ENCODE assay signal across 9 mouse cellular contexts in genomic region chr3:60169606-60170005, GRCm38 (mm10).
DNase-seq lines count a peak whose midpoint lies in the region; ATAC-seq and TF ChIP-seq lines count a peak whose summit lies in the region.
"Had no signal": no experiment of that assay in that cellular context is flagged by ENCODE, and none has a peak within 500 bp of the region (broad histone marks: within the 10 kb centered on the region; RNA-seq: fewer than 3 reads in every experiment).

No protein-coding gene starts in this region.

- H3K9me3 ChIP-seq in forebrain, embryonic 12.5 days = no peaks in the 10 kb centered on the region
- H3K9me3 ChIP-seq in forebrain, embryonic 10.5 days = no peaks in the 10 kb centered on the region
- H3K9me3 ChIP-seq in CH12.LX (replicated peaks; ENCODE audit: low read length) = no peaks in the 10 kb centered on the region
- no peaks in the 10 kb centered on the region for H3K9me3 ChIP-seq in forebrain, embryonic 15.5 days
- no peaks in the 10 kb centered on the region for H3K9me3 ChIP-seq in lung, postnatal 0 days (ENCODE audit: low read length)

- H3K27me3 ChIP-seq in forebrain, embryonic 12.5 days = 0 out of 2 replicates have a peak, but pooled peaks cover 3% of the 10 kb centered on the region
- H3K27me3 ChIP-seq in forebrain, embryonic 10.5 days (ENCODE audit: poor library complexity, severe bottlenecking) = no peaks in the 10 kb centered on the region
- H3K27me3 ChIP-seq in CH12.LX (replicated peaks) = no peaks in the 10 kb centered on the region
- H3K27me3 ChIP-seq in forebrain, embryonic 15.5 days = no peaks in the 10 kb centered on the region
- H3K27me3 ChIP-seq in lung, postnatal 0 days (replicated peaks; ENCODE audit: insufficient read depth, low read length) = no peaks in the 10 kb centered on the region

- H3K4me1 ChIP-seq in forebrain, embryonic 12.5 days = no peaks in the 10 kb centered on the region
- H3K4me1 ChIP-seq in forebrain, embryonic 10.5 days = peaks cover 16% of the 10 kb centered on the region
- peaks cover 0 to 3% of the 10 kb centered on the region in 2 experiments; a peak in 1 of 4 replicates for H3K4me1 ChIP-seq in CH12.LX (ENCODE audit: control insufficient read depth in 1 of 2, insufficient read depth in 2 of 2)
- 0 out of 2 replicates have a peak, but pooled peaks cover 2% of the 10 kb centered on the region for H3K4me1 ChIP-seq in forebrain, embryonic 15.5 days
- no peaks in the 10 kb centered on the region for H3K4me1 ChIP-seq in lung, postnatal 0 days (ENCODE audit: insufficient read depth, low read depth, low read length)

- TF ChIP-seq RAD21 in CH12.LX (IDR thresholded peaks at IDR 0.05; ENCODE audit: low read depth, low read length) = no peak

- TF ChIP-seq EP300 in CH12.LX (IDR thresholded peaks at IDR 0.05; ENCODE audit: low read length) = no peak
- TF ChIP-seq EP300 in lung, postnatal 0 days (IDR thresholded peaks at IDR 0.05) = no peak

- H3K4me2 ChIP-seq in forebrain, embryonic 12.5 days = no peak overlapping the region
- H3K4me2 ChIP-seq in CH12.LX (ENCODE audit: insufficient read depth, low read depth, poor library complexity, severe bottlenecking) = no peak overlapping the region
- H3K4me2 ChIP-seq in forebrain, embryonic 15.5 days (replicated peaks) = no peak overlapping the region
- no peak overlapping the region for H3K4me2 ChIP-seq in lung, postnatal 0 days (replicated peaks; ENCODE audit: low read depth, low read length)

- no peak for TF ChIP-seq POLR2A in CH12.LX (IDR thresholded peaks at IDR 0.05; ENCODE audit: low read depth, low read length)

- peak; percentile 30; the same call in 1 of the 2 replicates for ATAC-seq in forebrain, embryonic 12.5 days (ENCODE audit: low FRiP score)
- ATAC-seq in forebrain, embryonic 15.5 days (replicated peaks) = 0 out of 2 replicates have a peak, but pooled peaks have one; percentile 43
- ATAC-seq in lung, postnatal 0 days = peak; percentile 67

- in situ Hi-C loops in CH12.LX (cut with MboI; ENCODE audit: low pct_ligation_motif_present, low pct_unique_long_range_greater_than_20kb, low sequenced_read_pairs) = no loop called here

- no peak overlapping the region for H3K4me3 ChIP-seq in forebrain, embryonic 12.5 days (replicated peaks)
- no peak overlapping the region for H3K4me3 ChIP-seq in forebrain, embryonic 10.5 days
- no peak overlapping the region for H3K4me3 ChIP-seq in CH12.LX (replicated peaks in 1 of 3; ENCODE audit: low read depth in 2 of 3, low read length in 2 of 3, poor library complexity in 1 of 3)
- no peak overlapping the region for H3K4me3 ChIP-seq in forebrain, embryonic 15.5 days
- no peak overlapping the region for H3K4me3 ChIP-seq in lung, postnatal 0 days (ENCODE audit: low read depth, low read length)
- H3K4me3 ChIP-seq: layer of hippocampus, adult 2 months had no signal

- H3K9ac ChIP-seq in forebrain, embryonic 12.5 days = no peak overlapping the region
- no peak overlapping the region for H3K9ac ChIP-seq in CH12.LX (ENCODE audit: insufficient read depth, low read depth)
- H3K9ac ChIP-seq in forebrain, embryonic 15.5 days (replicated peaks) = no peak overlapping the region
- no peak overlapping the region for H3K9ac ChIP-seq in lung, postnatal 0 days (replicated peaks; ENCODE audit: low read depth)

- H3K36me3 ChIP-seq in forebrain, embryonic 12.5 days (replicated peaks) = no peaks in the 10 kb centered on the region
- no peaks in the 10 kb centered on the region for H3K36me3 ChIP-seq in forebrain, embryonic 10.5 days (replicated peaks)
- H3K36me3 ChIP-seq in CH12.LX (replicated peaks in 1 of 2; ENCODE audit: control insufficient read depth in 1 of 2, insufficient read depth in 1 of 2, low read length in 1 of 2) = no peaks in the 10 kb centered on the region
- no peaks in the 10 kb centered on the region for H3K36me3 ChIP-seq in forebrain, embryonic 15.5 days
- H3K36me3 ChIP-seq in lung, postnatal 0 days (ENCODE audit: insufficient read depth, low read length) = no peaks in the 10 kb centered on the region

- DNase-seq in forebrain, embryonic 10.5 days (ENCODE audit: extremely low spot score, low spot score) = no peak
- no peak for DNase-seq in CH12.LX (ENCODE audit: extremely low read depth)
- peak; percentile 52 for DNase-seq in lung, postnatal 0 days (ENCODE audit: low spot score)
- no peak for DNase-seq in cerebellum, adult 18-20 months
- DNase-seq in ovary, postnatal 10 days (ENCODE audit: low spot score) = no peak
- no peak for DNase-seq in ovary, postnatal 14 days (ENCODE audit: low spot score)

- no peaks in the 10 kb centered on the region for H3K79me2 ChIP-seq in CH12.LX (replicated peaks; ENCODE audit: control insufficient read depth, extremely low read depth, insufficient read depth, poor library complexity, severe bottlenecking)

- no peak overlapping the region for H3K27ac ChIP-seq in forebrain, embryonic 12.5 days
- H3K27ac ChIP-seq in forebrain, embryonic 10.5 days = no peak overlapping the region
- H3K27ac ChIP-seq in CH12.LX (ENCODE audit: insufficient read depth, low read depth) = no peak overlapping the region
- no peak overlapping the region for H3K27ac ChIP-seq in forebrain, embryonic 15.5 days (replicated peaks)
- H3K27ac ChIP-seq in lung, postnatal 0 days (ENCODE audit: low read length) = no peak overlapping the region
- H3K27ac ChIP-seq: layer of hippocampus, adult 2 months had no signal

- no peak for TF ChIP-seq CTCF in CH12.LX (conservative IDR thresholded peaks at IDR 0.05 in 1 of 2, IDR thresholded peaks at IDR 0.05 in 1 of 2; ENCODE audit: low read depth in 2 of 2, low read length in 2 of 2)
- TF ChIP-seq CTCF in lung, postnatal 0 days (IDR thresholded peaks at IDR 0.05) = no peak

- dilution Hi-C loops in CH12.LX (cut with MboI; ENCODE audit: extremely low pct_ligation_motif_present, extremely low pct_unique_long_range_greater_than_20kb, low sequenced_read_pairs) = no loop called here

TF ChIP-seq in CH12.LX, 34 proteins besides CTCF, POLR2A, EP300 and RAD21:
- peak; percentile 38; the same call in 1 of the 2 replicates for TF ChIP-seq CHD2 (IDR thresholded peaks at IDR 0.05; ENCODE audit: low read length)
- TF ChIP-seq ZNF384 (IDR thresholded peaks at IDR 0.05; ENCODE audit: low read depth, low read length) = no peak
